Mouse (Mus musculus) erythroblast, embryonic 14.5 days (primary cell): Measurements from ENCODE around the gene 1700010I14Rik. TPM values are rescaled to one million over a fixed set of nuclear protein-coding genes. Genes with fewer than 3 reads are reported as not detected.
A peak's percentile ranks its signal among the peaks of the same experiment; 100 is the strongest.

Experiments
- H3K27me3 ChIP-seq: 2 replicates; pipeline ENCODE4 v1.6.1; 2012; ENCODE audit warnings: inconsistent platforms; ENCODE audit not compliant: control insufficient read depth
- H3K36me3 ChIP-seq: 2 replicates; pipeline ENCODE4 v1.6.1; 2012; ENCODE audit warnings: mild to moderate bottlenecking, inconsistent platforms; ENCODE audit not compliant: control insufficient read depth
- H3K4me1 ChIP-seq: 2 replicates; pipeline ENCODE4 v1.6.1; 2012; ENCODE audit warnings: inconsistent platforms; ENCODE audit not compliant: control insufficient read depth
- H3K4me3 ChIP-seq: replicated peaks from 2 replicates; pipeline ENCODE3; 2012; ENCODE audit warnings: moderate library complexity, mild to moderate bottlenecking, inconsistent platforms
- H3K9me3 ChIP-seq: 2 replicates; pipeline ENCODE4 v1.6.1; 2012; ENCODE audit warnings: low read length, inconsistent platforms, mixed read lengths; ENCODE audit not compliant: control insufficient read depth
- GATA1 ChIP-seq: IDR thresholded peaks from 2 replicates; pipeline ENCODE4 v1.6.1; 2012; ENCODE audit warnings: low read length, inconsistent platforms, mixed read lengths
- TAL1 ChIP-seq: IDR thresholded peaks from 3 replicates; pipeline ENCODE4 v1.6.1; 2012; ENCODE audit warnings: low read length, inconsistent platforms, mixed read lengths
- polyA plus RNA-seq: library from polyadenylated mRNA; stranded (reverse); fragments of >175 nt; gene quantifications from 2 replicates; pipeline ENCODE4 v1.2.3, GENCODE M21; 2012

Gene 1700010I14Rik
- polyA plus RNA-seq = not detected in 2 replicates

- no peak for TF ChIP-seq GATA1
- no peak for TF ChIP-seq TAL1
Observed at GRCm38 (mm10) chr17:8988119-8988807, at the start of gene 1700010I14Rik. 1700010I14Rik (plus strand) TSS chr17:8988333.

GRCm38 (mm10) chr17:8951588-8951987 is 36.5 kb upstream of the 1700010I14Rik start:
- H3K9me3 ChIP-seq = no peaks in the 10 kb centered on the region
- H3K36me3 ChIP-seq = no peaks in the 10 kb centered on the region
- no peak overlapping the region for H3K4me3 ChIP-seq
- no peaks in the 10 kb centered on the region for H3K27me3 ChIP-seq
- H3K4me1 ChIP-seq = no peaks in the 10 kb centered on the region
- TF ChIP-seq GATA1 = no peak
- TF ChIP-seq TAL1 = no peak

More at GRCm38 (mm10) chr17:8988119-8988807, at the start of gene 1700010I14Rik:
- H3K4me1 ChIP-seq = peaks cover 10% of the 10 kb centered on the region
- H3K4me3 ChIP-seq = peak within 1 kb of the TSS; percentile 54
- no peaks in the 10 kb centered on the region for H3K27me3 ChIP-seq
- no peaks in the 10 kb centered on the region for H3K9me3 ChIP-seq
- no peaks in the 10 kb centered on the region for H3K36me3 ChIP-seq

- TF ChIP-seq TAL1 (no peak), GATA1 (no peak)
- H3K27me3 ChIP-seq = no peaks in the 10 kb centered on the region
- no peak overlapping the region for H3K4me3 ChIP-seq
- H3K4me1 ChIP-seq = no peaks in the 10 kb centered on the region
- no peaks in the 10 kb centered on the region for H3K36me3 ChIP-seq
- no peaks in the 10 kb centered on the region for H3K9me3 ChIP-seq
Observed at GRCm38 (mm10) chr17:8952951-8953350, 35.2 kb upstream of the 1700010I14Rik start.

GRCm38 (mm10) chr17:8958125-8958524 is 30.0 kb upstream of the 1700010I14Rik start:
- Histone ChIP-seq H3K4me1 (no peaks in the 10 kb centered on the region), H3K4me3 (no peak overlapping the region), H3K9me3 (no peaks in the 10 kb centered on the region), H3K27me3 (no peaks in the 10 kb centered on the region), H3K36me3 (no peaks in the 10 kb centered on the region)
- TF ChIP-seq TAL1 = no peak
- TF ChIP-seq GATA1 = no peak

GRCm38 (mm10) chr17:8960386-8960785 is 27.7 kb upstream of the 1700010I14Rik start:
- Histone ChIP-seq H3K36me3 (no peaks in the 10 kb centered on the region), H3K4me1 (no peaks in the 10 kb centered on the region), H3K4me3 (no peak overlapping the region), H3K9me3 (no peaks in the 10 kb centered on the region), H3K27me3 (no peaks in the 10 kb centered on the region)
- no peak for TF ChIP-seq TAL1

GRCm38 (mm10) chr17:8961097-8961496 is 27.0 kb upstream of the 1700010I14Rik start:
- no peaks in the 10 kb centered on the region for H3K27me3 ChIP-seq
- no peaks in the 10 kb centered on the region for H3K36me3 ChIP-seq
- no peak overlapping the region for H3K4me3 ChIP-seq
- no peaks in the 10 kb centered on the region for H3K4me1 ChIP-seq
- no peaks in the 10 kb centered on the region for H3K9me3 ChIP-seq
- no peak for TF ChIP-seq GATA1
- no peak for TF ChIP-seq TAL1

- no peaks in the 10 kb centered on the region for H3K27me3 ChIP-seq
- no peaks in the 10 kb centered on the region for H3K36me3 ChIP-seq
- H3K4me1 ChIP-seq = no peaks in the 10 kb centered on the region
- TF ChIP-seq TAL1 (no peak), GATA1 (no peak)
- no peak overlapping the region for H3K4me3 ChIP-seq
- H3K9me3 ChIP-seq = no peaks in the 10 kb centered on the region
Observed at GRCm38 (mm10) chr17:8961644-8962043, 26.5 kb upstream of the 1700010I14Rik start.

GRCm38 (mm10) chr17:8965177-8965576 is 23.0 kb upstream of the 1700010I14Rik start:
- H3K4me1 ChIP-seq = no peaks in the 10 kb centered on the region
- no peak for TF ChIP-seq GATA1
- H3K36me3 ChIP-seq = no peaks in the 10 kb centered on the region
- no peaks in the 10 kb centered on the region for H3K9me3 ChIP-seq
- H3K4me3 ChIP-seq = no peak overlapping the region
- no peaks in the 10 kb centered on the region for H3K27me3 ChIP-seq

- no peaks in the 10 kb centered on the region for H3K27me3 ChIP-seq
- no peaks in the 10 kb centered on the region for H3K4me1 ChIP-seq
- TF ChIP-seq TAL1 = no peak
- no peak for TF ChIP-seq GATA1
Observed at GRCm38 (mm10) chr17:8972152-8972854, 15.8 kb upstream of the 1700010I14Rik start.

GRCm38 (mm10) chr17:8973331-8973730 is 14.8 kb upstream of the 1700010I14Rik start:
- Histone ChIP-seq H3K27me3 (no peaks in the 10 kb centered on the region), H3K4me1 (no peaks in the 10 kb centered on the region), H3K9me3 (no peaks in the 10 kb centered on the region), H3K36me3 (no peaks in the 10 kb centered on the region), H3K4me3 (no peak overlapping the region)
- TF ChIP-seq TAL1 = no peak
- TF ChIP-seq GATA1 = no peak

More at GRCm38 (mm10) chr17:8972152-8972854, 15.8 kb upstream of the 1700010I14Rik start:
- no peaks in the 10 kb centered on the region for H3K36me3 ChIP-seq
- no peaks in the 10 kb centered on the region for H3K9me3 ChIP-seq
- no peak overlapping the region for H3K4me3 ChIP-seq
